Mouse (Mus musculus): ENCODE measurements around the gene Large2.

DNA sequence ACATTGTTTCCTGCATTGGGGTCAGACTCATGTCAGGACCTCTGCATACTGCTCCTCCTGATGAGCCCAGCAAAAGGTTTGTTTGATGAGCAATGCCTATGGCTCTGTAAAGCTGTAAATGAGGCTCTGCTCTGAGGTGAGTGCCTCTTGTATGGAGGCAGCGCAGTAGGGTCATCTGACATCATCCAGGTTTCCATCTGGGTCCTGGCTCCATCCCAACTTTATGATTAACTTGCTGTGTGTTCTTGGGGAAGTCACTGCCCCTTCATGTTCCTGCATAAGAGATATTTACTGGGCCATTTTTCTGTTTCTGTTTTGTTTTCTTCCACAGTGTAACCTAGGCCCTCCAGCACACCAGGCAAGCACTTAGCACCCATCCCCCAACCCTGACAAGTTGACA is 22.8 kb upstream of the Large2 start:
- no peak for TF ChIP-seq CTCF (IDR thresholded peaks at IDR 0.05)
- no peak for TF ChIP-seq EP300 (IDR thresholded peaks at IDR 0.05; ENCODE audit: insufficient read depth, low read depth, low read length)

Measured in heart, adult 2 months (tissue).